Comparison of ENCODE assay signal across 8 mouse cellular contexts in genomic region chr19:10604534-10604933, GRCm38 (mm10). TPM values are rescaled to one million over a fixed set of nuclear protein-coding genes. Genes with fewer than 3 reads are reported as not detected.
A peak's percentile ranks its signal among the peaks of the same experiment; 100 is the strongest.
DNase-seq lines count a peak whose midpoint lies in the region; ATAC-seq and TF ChIP-seq lines count a peak whose summit lies in the region.

No protein-coding gene starts in this region.

- H3K4me2 ChIP-seq in liver, embryonic 13.5 days = peak overlapping the region; percentile 82

- DNase-seq in gastrocnemius, adult 2 months = no peak
- DNase-seq in gastrocnemius, postnatal 10 days = no peak
- no peak for DNase-seq in liver, embryonic 13.5 days
- no peak for DNase-seq in adrenal gland, postnatal 14 days
- DNase-seq in thymus, postnatal 36 days = no peak
- no peak for DNase-seq in layer of hippocampus, postnatal 36 days

- H3ac ChIP-seq in C2C12 (ENCODE audit: control insufficient read depth, insufficient read length, low read depth) = peak overlapping the region; percentile 71

- ATAC-seq in erythroid progenitor cell, adult 5-6 weeks (replicated peaks; ENCODE audit: low FRiP score, poor library complexity, severe bottlenecking) = 0 out of 2 replicates have a peak, but pooled peaks have one; percentile 7
- ATAC-seq in liver, embryonic 13.5 days (ENCODE audit: low read depth) = no peak

- H3K79me3 ChIP-seq in C2C12 (ENCODE audit: low read depth) = peaks cover 41% of the 10 kb centered on the region

- H3K36me3 ChIP-seq in C2C12 (ENCODE audit: control insufficient read depth, insufficient read depth) = peaks cover 42% of the 10 kb centered on the region
- H3K36me3 ChIP-seq in liver, embryonic 13.5 days = peaks cover 37% of the 10 kb centered on the region

- H3K27me3 ChIP-seq in C2C12 (ENCODE audit: control insufficient read depth, insufficient read depth, insufficient read length) = no peaks in the 10 kb centered on the region
- H3K27me3 ChIP-seq in liver, embryonic 13.5 days = no peaks in the 10 kb centered on the region

- intact Hi-C loops in gastrocnemius, adult 2 months (cut with DNase I) = loop anchor here (2.0 kb wide), 1 partner anchor 28 kb away; the partner anchor contains the start of genes Cyb561a3 and Tmem138

- H3K27ac ChIP-seq in gastrocnemius, adult 2 months = peak overlapping the region; percentile 98
- H3K27ac ChIP-seq in liver, embryonic 13.5 days = peak overlapping the region; percentile 92

- TF ChIP-seq CTCF in gastrocnemius, adult 2 months (IDR thresholded peaks at IDR 0.05) = no peak
- no peak for TF ChIP-seq CTCF in C2C12 (IDR thresholded peaks at IDR 0.05; ENCODE audit: control insufficient read depth, insufficient read depth, insufficient read length)

- peaks cover 58% of the 10 kb centered on the region for H3K4me1 ChIP-seq in liver, embryonic 13.5 days (replicated peaks)

- peak overlapping the region; percentile 82 for H3K9ac ChIP-seq in liver, embryonic 13.5 days

- H3K79me2 ChIP-seq in C2C12 (ENCODE audit: control insufficient read depth, insufficient read depth) = peaks cover 49% of the 10 kb centered on the region

- peak overlapping the region; percentile 100 for H3K4me3 ChIP-seq in gastrocnemius, adult 2 months
- H3K4me3 ChIP-seq in C2C12 (ENCODE audit: insufficient read depth, poor library complexity, severe bottlenecking) = peak overlapping the region; percentile 97
- H3K4me3 ChIP-seq in liver, embryonic 13.5 days (replicated peaks) = peak overlapping the region; percentile 97

- H3K9me3 ChIP-seq in liver, embryonic 13.5 days (replicated peaks) = no peaks in the 10 kb centered on the region

- WGBS in liver, embryonic 13.5 days (ENCODE audit: insufficient replicate concordance) = 44% methylated on average over 3 of the region's 3 CpGs

TF ChIP-seq in C2C12, 6 proteins besides CTCF, POLR2A, EP300 and RAD21:
- TF ChIP-seq USF1 (IDR thresholded peaks at IDR 0.05; ENCODE audit: low read depth) = no peak
- TF ChIP-seq FOSL1 (IDR thresholded peaks at IDR 0.05; ENCODE audit: insufficient read depth, low read length, poor library complexity, severe bottlenecking) = no peak
- no peak for TF ChIP-seq MYOG (IDR thresholded peaks at IDR 0.05; ENCODE audit: control insufficient read depth, extremely low read depth, insufficient read length)
- TF ChIP-seq MYOD1 (IDR thresholded peaks at IDR 0.05; ENCODE audit: control insufficient read depth, insufficient read length, low read depth) = no peak
- no peak for TF ChIP-seq MAX (IDR thresholded peaks at IDR 0.05)
- TF ChIP-seq CEBPB (IDR thresholded peaks at IDR 0.05; ENCODE audit: low read depth) = no peak

RNA-seq across cellular contexts. Expression of gene Ddb1, which starts 0.6 kb away (rescaled TPM):
- total RNA-seq in gastrocnemius, adult 2 months (2021) = 100 to 1,000 TPM; 128 to 132 TPM
- 100 to 1,000 TPM; 208 to 236 TPM for total RNA-seq in gastrocnemius, postnatal 10 days (2021)
- polyA plus RNA-seq in C2C12 (2012; fragmentation: generic; extraction: Trizol) = 513 TPM
- 58.0 and 75.0 TPM in 2 replicates for total RNA-seq in erythroid progenitor cell, adult 5-6 weeks (2015; ENCODE audit: low replicate concordance)
- 168 and 208 TPM in 2 replicates for total RNA-seq in erythroid progenitor cell, adult 5-6 weeks (2017; ENCODE audit: low replicate concordance)
- polyA plus RNA-seq in liver, embryonic 13.5 days (2015; fragmentation: Nextera tagmentation; extraction: Ambion mirVana) = 156 and 177 TPM in 2 replicates
- total RNA-seq in adrenal gland, postnatal 14 days (2021) = 253 and 279 TPM in 2 replicates
- 100 to 1,000 TPM; 200 to 203 TPM for total RNA-seq in layer of hippocampus, postnatal 36 days (2021)

RNA-seq across cellular contexts. Expression of gene Tkfc, which starts 0.9 kb away (rescaled TPM):
- total RNA-seq in gastrocnemius, adult 2 months (2021) = 1 to 10 TPM; 3.0 to 4.5 TPM
- total RNA-seq in gastrocnemius, postnatal 10 days (2021) = 1 to 10 TPM; 7.9 to 8.0 TPM
- 15.7 TPM for polyA plus RNA-seq in C2C12 (2012; fragmentation: generic; extraction: Trizol)
- total RNA-seq in erythroid progenitor cell, adult 5-6 weeks (2015; ENCODE audit: low replicate concordance) = 4.6 and 6.1 TPM in 2 replicates
- 1.2 TPM in 1 of 2 replicates, not detected in the other for total RNA-seq in erythroid progenitor cell, adult 5-6 weeks (2017; ENCODE audit: low replicate concordance)
- polyA plus RNA-seq in liver, embryonic 13.5 days (2015; fragmentation: Nextera tagmentation; extraction: Ambion mirVana) = 9.4 and 10.8 TPM in 2 replicates
- total RNA-seq in adrenal gland, postnatal 14 days (2021) = 20.1 and 29.6 TPM in 2 replicates
- 10 to 100 TPM; 18.7 to 20.1 TPM for total RNA-seq in layer of hippocampus, postnatal 36 days (2021)

RNA-seq across cellular contexts. Expression of gene Tmem138, which starts 27.4 kb away (rescaled TPM):
- 1 to 10 TPM; 1.5 TPM for total RNA-seq in gastrocnemius, adult 2 months (2021)
- 1 to 10 TPM; 2.3 to 3.3 TPM for total RNA-seq in gastrocnemius, postnatal 10 days (2021)
- polyA plus RNA-seq in C2C12 (2012; fragmentation: generic; extraction: Trizol) = 39.2 TPM
- 36.0 and 39.0 TPM in 2 replicates for total RNA-seq in erythroid progenitor cell, adult 5-6 weeks (2015; ENCODE audit: low replicate concordance)
- 8.5 and 14.6 TPM in 2 replicates for total RNA-seq in erythroid progenitor cell, adult 5-6 weeks (2017; ENCODE audit: low replicate concordance)
- 14.9 and 16.3 TPM in 2 replicates for polyA plus RNA-seq in liver, embryonic 13.5 days (2015; fragmentation: Nextera tagmentation; extraction: Ambion mirVana)
- total RNA-seq in adrenal gland, postnatal 14 days (2021) = 9.2 and 11.2 TPM in 2 replicates
- 10 to 100 TPM; 14.0 to 14.1 TPM for total RNA-seq in layer of hippocampus, postnatal 36 days (2021)

RNA-seq across cellular contexts. Expression of gene Cyb561a3, which starts 27.6 kb away (rescaled TPM):
- 1 to 10 TPM; 6.3 to 6.4 TPM for total RNA-seq in gastrocnemius, adult 2 months (2021)
- total RNA-seq in gastrocnemius, postnatal 10 days (2021) = 1 to 10 TPM; 5.0 to 6.1 TPM
- polyA plus RNA-seq in C2C12 (2012; fragmentation: generic; extraction: Trizol) = 21.0 TPM
- total RNA-seq in erythroid progenitor cell, adult 5-6 weeks (2015; ENCODE audit: low replicate concordance) = 23.8 and 27.7 TPM in 2 replicates
- total RNA-seq in erythroid progenitor cell, adult 5-6 weeks (2017; ENCODE audit: low replicate concordance) = 7.1 and 13.7 TPM in 2 replicates
- 10.6 and 12.4 TPM in 2 replicates for polyA plus RNA-seq in liver, embryonic 13.5 days (2015; fragmentation: Nextera tagmentation; extraction: Ambion mirVana)
- total RNA-seq in adrenal gland, postnatal 14 days (2021) = 19.0 and 21.2 TPM in 2 replicates
- 10 to 100 TPM; 10.3 TPM for total RNA-seq in layer of hippocampus, postnatal 36 days (2021)

RNA-seq across cellular contexts. Expression of gene Vwce, which starts 29.5 kb away (rescaled TPM):
- not detected for total RNA-seq in gastrocnemius, adult 2 months (2021)
- under 1 TPM; 0.05 to 0.81 TPM for total RNA-seq in gastrocnemius, postnatal 10 days (2021)
- 0.11 TPM for polyA plus RNA-seq in C2C12 (2012; fragmentation: generic; extraction: Trizol)
- not detected in 2 replicates for total RNA-seq in erythroid progenitor cell, adult 5-6 weeks (2015; ENCODE audit: low replicate concordance)
- total RNA-seq in erythroid progenitor cell, adult 5-6 weeks (2017; ENCODE audit: low replicate concordance) = 1.2 TPM in 1 of 2 replicates, not detected in the other
- polyA plus RNA-seq in liver, embryonic 13.5 days (2015; fragmentation: Nextera tagmentation; extraction: Ambion mirVana) = 5.3 and 5.8 TPM in 2 replicates
- 1.2 and 2.2 TPM in 2 replicates for total RNA-seq in adrenal gland, postnatal 14 days (2021)
- under 1 TPM; 0.30 to 0.32 TPM for total RNA-seq in layer of hippocampus, postnatal 36 days (2021)
